Mouse (Mus musculus) liver, postnatal 0 days (tissue): ENCODE measurements around the gene Dpp8.

Experiments
- CTCF ChIP-seq: sonication (generic); IDR thresholded peaks from 2 replicates; pipeline ENCODE4 v1.5.1; 2016; ENCODE audit warnings: antibody characterized with exemption, low read depth
- EP300 ChIP-seq: IDR thresholded peaks from 2 replicates; pipeline ENCODE4 v1.6.1; 2016; ENCODE audit warnings: antibody characterized with exemption, low read depth, mild to moderate bottlenecking

DNA sequence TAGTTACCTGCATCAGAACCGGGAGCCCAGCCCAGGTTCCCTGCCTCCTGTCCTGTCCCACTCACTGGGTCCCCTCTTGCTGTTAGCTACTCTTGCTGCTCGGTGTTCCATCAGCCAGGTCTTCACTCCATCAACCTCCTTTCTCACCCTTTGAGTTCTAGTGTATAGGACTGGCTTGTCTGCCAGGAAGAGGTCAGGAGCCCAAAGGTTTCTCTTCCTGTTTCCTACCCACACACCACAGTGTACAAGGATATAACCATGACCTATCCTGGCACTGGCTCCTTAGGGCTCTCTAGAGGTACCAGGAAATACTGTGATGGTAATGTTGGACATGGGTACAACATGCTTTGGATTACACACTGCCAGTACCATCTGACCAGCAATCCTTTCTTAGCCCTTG, 81.5 kb downstream of the Dpp8 start:
- TF ChIP-seq CTCF = no peak
- TF ChIP-seq EP300 = no peak
